Mouse (Mus musculus) spleen, adult 2 months (tissue): ENCODE measurements around the gene Gnl1.
A peak's percentile ranks its signal among the peaks of the same experiment; 100 is the strongest.

Experiments used
- CTCF ChIP-seq: fragments of 200-500 bp; IDR thresholded peaks from 2 replicates; pipeline ENCODE4 v1.5.1; 2011; ENCODE audit warnings: mild to moderate bottlenecking, inconsistent platforms; ENCODE audit not compliant: insufficient read depth, insufficient read length, insufficient replicate concordance; ENCODE audit errors: extremely low read depth
- POLR2A ChIP-seq: fragments of 200-500 bp; IDR thresholded peaks from 2 replicates; pipeline ENCODE4 v1.6.1; 2011; ENCODE audit warnings: low read depth, low read length, inconsistent platforms

GRCm38 (mm10) chr17:35979401-35980362 lies at the start of gene Gnl1, which contains the start of gene Prr3:
- TF ChIP-seq CTCF: peak; percentile 20; the same call in 1 of the 2 replicates
- no peak for TF ChIP-seq POLR2A
